Mouse (Mus musculus) kidney, postnatal 14 days (tissue): ENCODE measurements around the gene Rab7.

Source experiments
- DNase-seq: peaks from one replicate; pipeline ENCODE4 v3.0.0; 2022; ENCODE audit warnings: mixed read lengths

Rab7 gene

DNA sequence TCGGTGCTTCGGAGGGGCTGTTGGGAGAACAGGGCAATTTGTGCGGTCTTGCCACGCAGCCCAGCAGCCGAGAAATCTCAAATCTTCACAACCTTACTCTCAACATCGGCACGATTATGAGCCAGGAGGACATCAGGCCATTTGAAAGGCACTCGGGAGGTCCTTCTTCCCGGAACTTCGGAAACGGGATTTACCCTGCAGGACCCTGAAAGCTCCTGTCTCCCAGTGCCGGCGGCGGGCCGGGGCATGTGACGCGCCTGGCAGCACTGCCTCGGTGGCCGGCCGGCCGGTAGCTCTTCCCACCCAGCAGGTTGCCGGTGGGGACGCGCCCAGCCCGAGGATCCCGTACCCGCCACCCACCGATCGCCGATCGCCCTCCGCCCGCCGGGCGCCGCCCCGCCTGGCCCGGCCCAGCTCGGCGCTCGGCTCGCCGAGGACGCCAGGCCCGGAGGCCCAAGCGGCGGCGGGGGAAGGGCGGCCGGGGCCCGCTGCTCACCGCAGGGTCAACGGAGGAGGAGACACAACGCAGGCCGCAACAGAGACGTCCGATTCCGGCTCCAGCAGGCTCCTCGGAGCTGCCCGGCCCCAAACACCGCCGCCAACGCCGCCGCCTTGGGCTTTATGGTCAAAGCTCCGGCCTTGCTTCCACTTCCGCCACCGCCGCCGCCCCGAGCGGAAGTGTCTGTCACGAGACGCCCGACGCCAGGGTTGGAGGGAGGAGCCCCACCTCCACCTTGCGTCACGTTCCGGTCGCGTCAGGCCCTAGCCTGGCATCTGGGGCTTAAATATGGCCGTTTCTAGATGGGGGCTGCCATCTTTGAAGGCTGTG, at the start of gene Rab7:
Gene Rab7 (minus strand): TSS at position 694 of the 829 bp plus-strand sequence.
- DNase-seq = peak; percentile 97

DNA sequence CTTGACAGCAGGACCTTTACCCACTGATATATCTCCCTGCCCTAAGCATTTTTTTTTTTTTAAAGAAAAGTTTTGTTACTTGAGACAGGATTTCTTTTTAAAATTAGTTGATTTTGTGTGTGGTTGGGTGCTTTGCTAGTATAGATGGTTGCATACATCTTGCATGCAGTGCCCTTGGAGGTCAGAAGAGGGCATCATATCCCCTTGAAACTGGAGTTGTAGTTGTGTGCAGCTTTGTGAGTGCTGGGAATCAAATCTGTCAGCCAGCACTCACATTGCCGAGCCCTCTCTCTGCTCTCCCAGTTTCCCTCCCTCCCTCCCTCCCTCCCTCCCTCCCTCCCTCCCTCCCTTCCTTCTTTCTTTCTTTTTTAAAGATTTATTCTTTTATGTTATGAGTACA, 43.9 kb upstream of the Rab7 start:
- DNase-seq = no peak

DNA sequence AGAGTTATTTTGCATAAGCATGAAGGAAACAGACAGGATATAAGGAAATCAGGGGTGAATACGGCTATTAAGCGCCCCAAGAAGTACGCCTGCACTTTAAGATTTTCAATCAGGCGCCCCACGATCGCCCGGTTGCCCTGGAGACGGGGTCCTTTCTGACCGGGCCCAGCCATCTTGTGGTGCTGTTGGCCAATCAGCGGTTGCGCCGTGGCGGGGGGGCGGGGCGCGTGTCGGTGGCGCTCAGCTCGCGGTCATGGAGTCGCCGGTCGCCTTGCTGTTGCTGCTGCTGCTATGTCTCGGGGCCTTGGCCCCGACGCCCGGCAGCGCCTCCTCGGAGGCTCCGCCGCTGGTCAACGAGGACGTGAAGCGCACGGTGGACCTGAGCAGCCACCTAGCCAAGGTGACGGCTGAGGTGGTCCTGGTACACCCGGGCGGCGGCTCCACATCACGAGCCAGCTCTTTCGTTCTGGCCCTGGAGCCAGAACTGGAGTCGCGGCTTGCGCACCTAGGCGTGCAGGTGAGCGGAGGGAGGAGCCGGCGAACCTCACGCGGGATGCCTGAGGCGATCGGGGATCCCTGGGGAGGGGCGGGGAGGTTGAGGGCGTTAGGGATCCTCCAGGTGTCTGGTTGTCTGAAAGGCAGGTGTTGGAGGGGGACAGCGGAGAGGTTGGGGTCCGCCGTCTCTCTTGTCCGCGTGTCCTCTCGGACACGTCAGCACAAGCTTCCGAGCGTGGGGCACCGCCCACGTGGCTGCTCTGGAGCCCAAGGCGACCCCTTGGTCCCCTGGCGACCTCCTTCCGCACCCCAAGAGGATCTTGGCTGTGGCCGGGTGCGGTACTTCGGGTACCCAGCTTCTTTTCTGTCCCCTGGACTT, 39.4 kb upstream of the Rab7 start, which contains the start of gene Rpn1:
Gene Rpn1 (plus strand): TSS at position 205 of the 874 bp plus-strand sequence.
- peak; percentile 98 for DNase-seq

DNA sequence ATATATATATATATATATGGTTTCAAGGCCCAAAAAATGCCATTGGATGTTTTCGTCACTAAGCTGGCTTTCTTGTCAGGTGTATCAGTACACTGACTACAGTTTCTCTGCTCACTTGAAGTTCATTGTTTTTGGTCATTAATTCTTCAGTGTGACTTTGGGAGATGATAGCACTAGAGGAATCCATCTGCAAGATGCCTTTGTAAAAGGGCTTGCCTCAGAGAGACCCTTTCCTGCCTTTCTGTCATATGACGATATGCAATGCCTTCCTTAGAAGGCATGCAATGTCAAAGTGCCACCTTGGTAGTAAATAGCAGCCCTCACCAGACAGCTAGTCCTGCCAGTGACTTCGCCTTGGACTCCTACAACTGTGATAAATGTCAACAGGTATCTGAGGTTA, 38.6 kb upstream of the Rab7 start:
- no peak for DNase-seq

DNA sequence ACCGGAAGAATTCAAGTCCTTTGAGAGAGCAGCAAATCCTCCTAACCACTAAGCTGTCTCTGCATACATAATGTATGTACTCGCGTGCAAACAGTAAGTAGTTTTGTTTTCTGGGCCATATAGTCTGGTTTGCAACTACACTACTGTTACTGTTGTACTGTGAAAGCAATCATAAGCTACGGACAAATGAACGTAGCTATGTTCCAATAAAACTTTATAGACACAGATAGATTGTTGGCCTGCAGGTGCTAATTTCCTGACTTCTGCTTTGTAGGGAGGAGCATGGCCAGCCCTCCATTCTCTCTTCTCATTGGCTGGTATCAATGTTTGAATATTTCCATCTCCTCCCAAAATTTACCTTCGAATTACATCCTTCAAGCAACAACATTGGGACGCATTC, 38.0 kb upstream of the Rab7 start:
- DNase-seq = no peak

DNA sequence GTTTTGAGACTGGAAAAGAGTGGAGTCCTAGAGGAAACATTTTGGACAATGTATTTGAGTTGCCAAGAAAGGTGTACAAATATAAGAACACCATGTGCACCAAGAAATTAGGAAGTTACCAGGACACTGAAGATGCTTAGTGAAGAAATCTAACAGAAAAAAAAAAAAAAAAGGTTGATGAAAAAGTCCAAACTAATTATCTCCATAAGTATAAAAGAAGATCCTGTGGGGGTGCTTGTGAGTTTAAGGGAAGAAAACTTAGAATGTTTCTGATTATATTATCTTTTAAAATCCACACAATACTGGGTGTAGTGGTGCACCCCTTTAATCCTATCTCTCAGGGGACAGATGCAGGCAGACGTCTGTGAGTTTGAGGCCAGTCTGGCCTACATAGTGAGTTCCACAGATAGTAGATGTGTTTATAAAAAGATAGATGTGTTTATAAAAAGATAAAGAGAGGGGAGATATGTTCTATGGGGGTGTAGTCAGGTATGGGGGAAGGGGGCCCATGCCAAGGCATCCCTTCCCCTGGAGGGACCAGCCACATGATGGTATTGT, 31.0 kb upstream of the Rab7 start:
- DNase-seq = no peak

DNA sequence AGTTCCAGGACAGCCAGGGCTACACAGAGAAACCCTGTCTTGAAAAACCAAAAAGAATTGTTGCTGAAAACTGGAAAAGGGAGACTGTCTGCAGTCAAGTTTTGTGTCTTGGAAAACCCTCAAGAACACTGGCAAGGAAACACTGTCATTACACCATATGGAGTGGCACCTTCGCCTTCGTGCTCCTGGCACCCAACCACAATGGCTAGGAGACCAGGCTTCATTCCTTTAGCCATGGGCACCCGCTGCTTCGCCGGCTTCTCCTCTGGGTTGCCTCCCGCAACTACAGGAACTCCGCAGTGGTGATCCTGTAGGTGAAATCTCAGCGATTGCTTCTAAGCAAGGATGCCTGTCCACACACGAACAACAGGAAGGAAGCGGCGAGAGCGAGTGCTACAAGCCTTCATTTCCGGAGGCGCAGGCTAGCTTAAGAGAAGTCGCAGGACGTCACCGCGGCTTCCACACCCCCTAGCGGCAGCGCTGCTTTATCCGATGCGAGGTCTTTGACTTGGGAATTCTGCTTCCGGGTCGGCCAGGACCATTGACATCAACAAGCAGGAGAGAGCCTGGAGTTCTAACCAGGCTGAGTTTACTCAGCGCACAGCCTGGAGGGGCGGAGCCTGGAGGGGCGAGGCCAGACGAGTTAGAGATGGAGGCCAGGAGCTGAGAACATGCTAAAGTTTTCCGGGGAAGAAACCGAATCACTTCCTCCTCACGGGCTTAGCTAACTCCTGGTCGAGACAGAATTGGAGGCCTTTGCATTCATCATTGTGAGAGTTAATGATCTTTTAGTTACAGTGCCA, 29.9 kb upstream of the Rab7 start:
- peak; percentile 97 for DNase-seq

DNA sequence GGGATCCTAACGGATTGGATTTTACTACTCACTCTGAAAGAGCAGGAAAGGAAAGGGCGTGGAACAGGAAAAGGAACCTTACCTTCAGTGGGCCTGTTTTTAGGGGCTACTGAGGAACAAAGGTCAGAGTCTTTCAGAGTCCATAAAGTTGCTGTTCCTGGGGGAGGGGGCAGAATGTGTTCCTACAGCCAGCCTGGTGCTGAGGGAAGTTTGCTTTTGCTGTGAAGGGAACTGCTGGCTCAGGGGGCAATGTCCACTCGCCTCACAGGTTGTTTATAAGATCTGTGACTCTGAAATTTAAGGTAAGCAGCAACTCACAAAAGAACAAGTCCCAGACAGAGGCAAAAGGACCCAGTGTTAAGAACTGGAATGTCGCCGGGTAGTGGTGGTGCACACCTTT, 26.1 kb upstream of the Rab7 start:
- peak; percentile 83 for DNase-seq

DNA sequence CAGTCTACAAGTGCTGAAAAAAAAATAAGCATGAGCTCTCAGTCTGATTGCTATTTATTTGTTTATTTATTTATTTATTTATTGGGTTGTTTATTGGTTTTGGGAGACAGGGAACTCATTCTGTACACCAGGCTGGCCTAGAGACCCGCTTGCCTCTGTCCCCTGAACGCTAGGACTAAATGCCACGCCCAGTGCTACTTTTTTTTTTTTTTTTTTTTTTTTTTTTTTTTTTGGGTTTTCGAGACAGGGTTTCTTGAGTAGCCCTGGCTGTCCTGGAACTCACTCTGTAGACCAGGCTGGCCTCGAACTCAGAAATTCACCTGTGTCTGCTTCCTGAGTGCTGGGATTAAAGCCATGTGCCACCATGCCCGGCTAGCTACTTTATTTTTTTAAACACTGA, 25.4 kb upstream of the Rab7 start:
- DNase-seq = no peak

DNA sequence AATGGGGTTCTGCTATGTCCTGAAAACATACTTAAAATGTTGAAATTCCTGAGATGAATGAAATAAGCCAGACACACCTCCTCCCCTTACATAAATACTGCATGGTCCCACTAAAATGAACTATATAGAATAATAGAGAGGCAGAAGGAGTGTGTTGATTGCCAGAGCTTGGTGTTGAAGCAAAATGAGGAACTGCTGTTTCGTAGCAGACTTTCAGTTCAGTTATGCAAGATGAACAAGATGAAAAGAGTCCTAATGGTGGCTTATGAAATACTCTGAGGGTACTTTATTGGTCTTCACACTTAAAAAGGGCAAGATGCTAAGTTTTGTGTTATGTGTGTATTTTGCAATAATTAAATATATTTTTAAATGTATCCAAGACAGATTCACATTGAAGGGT, 23.7 kb upstream of the Rab7 start:
- DNase-seq = no peak

DNA sequence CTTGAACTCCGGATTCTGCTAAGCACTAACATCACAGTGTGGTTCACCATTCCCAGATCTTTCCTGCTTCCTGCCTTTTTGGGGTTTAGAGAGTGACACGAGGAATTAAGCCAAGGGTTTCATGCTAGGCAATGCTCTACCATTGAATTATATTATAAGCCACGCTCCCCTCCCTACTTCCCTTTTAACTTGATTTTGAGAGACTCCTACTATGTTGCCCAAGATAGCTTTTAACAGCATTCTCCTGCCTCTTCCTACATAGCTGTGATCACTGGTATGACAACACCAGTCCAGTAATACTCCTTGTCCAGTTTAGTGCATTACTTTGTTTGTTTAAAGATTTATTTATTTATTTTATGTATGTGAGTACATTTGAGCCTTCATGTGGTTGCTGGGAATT, 22.7 kb upstream of the Rab7 start:
- DNase-seq = no peak

DNA sequence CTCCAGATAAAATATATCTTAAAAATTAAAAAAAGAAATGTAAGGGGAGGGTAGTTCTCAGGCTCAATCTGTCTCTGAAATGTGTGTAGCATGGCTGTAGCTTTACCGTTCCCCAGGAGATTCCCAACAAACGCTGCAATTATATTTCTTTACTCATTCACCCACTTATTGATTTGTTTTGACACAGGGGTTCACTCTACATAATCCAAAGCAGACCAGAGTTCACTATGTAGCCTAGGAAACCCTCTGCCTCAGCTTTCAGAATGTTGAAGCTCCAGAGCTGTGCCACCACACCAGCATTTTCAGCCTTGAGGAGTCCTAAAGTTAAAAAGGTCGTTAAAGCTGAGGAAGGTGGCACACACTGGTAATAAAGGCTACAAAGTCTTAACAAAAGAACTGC, 20.9 kb upstream of the Rab7 start:
- no peak for DNase-seq

DNA sequence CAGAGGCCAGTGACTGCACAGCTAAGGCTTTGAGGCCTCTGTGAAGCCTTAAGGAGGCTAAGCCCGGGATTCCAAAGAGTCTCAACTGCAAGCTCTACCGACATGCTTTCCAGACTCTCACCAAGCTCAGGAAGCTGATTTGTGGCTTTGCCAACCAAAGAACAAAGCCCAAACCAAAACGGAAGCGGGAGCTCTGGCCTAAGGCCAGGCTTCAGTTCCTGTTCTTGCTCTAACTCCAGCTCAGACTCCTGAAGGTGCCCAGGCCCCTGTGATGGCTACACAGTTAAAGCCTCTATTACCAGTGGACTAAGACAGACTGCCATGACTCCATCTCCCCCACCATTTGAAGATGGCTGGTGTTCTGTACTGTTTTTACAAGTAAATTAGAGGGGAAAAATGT, 20.0 kb upstream of the Rab7 start:
- peak; percentile 80 for DNase-seq

DNA sequence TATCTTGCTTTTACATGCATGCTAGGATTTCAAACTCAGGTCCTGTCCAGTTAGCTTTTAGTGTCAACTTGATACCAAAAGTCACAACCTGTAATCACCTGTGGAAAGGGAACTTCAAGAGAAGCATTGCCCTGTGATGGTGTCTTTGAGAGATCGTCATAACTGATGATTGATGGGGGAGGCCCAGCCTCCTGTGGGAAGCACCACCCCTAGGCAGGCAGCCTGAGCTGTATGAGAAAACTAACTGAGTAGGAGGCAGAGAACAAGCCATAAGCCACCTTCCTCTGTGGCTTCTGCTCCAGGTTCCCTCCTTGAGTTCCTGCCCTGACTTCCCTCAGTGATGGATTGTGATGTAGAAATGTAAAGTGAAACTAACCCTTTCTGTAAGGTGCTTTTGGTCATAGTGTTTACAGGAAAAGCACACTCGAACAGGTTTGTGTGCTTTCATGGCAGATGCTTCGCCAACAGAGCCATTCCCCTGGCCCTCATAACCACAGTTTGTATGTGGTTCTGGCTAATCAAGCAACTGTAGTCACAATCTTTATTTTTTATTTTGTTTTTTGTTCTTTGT, 19.1 kb upstream of the Rab7 start:
- no peak for DNase-seq

DNA sequence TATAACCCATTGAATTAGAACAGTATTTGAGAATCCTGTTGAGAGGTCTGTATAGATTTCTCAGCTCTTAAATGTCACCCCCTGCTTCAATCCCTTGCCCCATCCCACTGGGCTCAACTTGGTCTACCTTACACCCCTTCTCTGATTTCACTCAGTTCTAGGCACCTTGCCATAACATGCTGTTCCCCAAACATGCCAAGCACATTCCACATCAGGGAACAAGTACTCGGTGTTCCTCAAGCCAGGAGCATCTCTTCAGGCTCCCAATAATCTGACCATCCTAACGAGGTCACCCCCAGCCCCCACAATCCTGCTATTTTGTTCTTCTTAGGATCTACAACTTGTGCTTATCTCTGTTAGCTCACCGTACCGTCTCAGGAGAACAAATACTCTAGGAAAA, 17.3 kb upstream of the Rab7 start:
- DNase-seq = no peak

DNA sequence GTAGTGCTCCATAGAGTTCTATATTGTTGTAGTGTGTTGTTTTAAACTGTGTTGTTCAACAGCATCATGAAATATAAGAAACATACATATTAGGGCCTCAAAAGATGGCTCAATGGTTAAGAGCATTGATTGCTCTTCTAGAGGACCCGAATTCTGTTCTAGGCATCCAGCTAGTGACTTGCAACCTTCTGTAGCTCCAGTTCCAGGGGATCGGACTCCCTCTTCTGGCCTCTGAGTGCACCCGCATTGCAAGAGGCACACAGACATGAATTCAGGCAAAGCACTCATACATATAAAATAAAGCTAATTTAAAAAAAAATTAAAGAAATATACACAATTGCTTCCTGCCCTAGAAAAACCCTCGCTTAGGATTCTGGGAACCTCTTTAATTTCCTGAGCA, 16.3 kb upstream of the Rab7 start:
- no peak for DNase-seq

DNA sequence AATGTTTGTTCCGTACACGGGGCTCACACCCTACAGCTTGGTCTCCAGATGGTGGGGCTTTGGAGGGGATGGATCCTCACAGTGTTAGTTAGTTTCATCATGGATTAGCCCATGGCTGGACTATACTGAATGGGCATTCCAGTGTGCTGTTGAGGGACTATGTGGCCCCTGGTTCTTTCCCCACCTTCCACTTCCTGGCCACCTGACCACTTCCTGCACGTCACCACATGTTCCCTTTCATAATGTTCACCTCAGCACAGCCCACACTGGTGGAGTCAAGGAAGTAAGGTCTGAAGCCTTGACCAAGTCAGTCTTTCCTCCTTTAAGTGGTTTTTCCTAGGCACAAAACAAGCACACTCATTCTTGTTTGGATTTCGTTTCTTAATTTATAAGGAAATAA, 15.5 kb upstream of the Rab7 start:
- no peak for DNase-seq

DNA sequence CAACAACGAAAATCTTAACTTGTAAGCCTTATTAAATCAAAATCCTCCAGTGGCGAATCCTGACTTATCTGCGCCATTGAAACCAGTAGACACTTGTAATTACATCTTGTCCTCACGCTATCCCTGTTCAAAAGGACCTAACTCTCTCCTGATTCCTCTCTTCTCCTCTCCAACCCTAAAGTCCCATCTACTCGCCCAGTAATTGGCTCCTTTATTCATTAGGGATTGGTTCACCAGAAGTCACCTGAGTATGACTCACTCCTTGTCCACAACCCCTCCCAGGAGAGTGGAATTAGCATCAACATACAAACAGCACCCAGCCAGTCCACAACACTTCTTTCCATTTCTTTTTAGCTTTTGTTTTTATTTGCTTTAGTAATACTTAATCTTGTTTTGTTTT, 14.8 kb upstream of the Rab7 start:
- no peak for DNase-seq

DNA sequence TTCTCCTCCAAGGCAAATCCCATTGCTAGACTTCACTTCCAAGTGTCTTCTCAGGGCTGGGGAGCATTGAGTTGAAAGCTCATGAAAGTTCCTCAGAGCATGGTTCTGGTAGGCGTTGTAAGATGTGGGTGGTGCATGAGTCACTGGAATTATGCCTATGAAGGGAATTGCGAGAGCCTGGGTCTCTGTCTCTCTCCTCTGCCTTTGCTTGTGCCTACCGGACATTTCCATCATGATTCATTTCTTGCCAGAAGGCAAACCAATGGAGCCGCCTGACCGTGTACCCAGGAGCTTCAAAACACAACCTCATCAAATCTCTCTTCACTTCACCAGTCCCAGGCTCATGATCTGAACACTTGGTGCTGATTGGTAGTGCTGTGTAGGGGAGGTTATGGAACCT, 11.8 kb upstream of the Rab7 start:
- DNase-seq = no peak

DNA sequence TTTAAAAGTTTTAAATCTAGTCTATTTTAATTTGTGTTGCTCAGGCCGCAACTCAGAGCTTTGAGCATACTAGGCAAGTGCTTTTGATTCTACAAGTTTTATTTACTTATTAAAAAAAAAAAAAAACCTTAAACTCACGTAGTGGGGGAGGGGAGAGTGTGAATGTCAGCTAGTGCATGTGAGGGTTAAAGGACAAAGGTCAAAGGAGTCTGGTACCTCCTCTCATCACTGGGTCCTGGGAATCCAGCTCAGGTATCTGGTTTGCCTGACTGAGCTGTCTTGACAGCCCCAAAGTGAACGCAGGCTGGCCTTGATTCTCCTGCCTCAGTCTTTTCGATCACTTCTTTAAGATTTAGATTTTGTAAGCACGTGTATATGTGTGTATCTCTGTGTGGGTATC, 10.6 kb upstream of the Rab7 start:
- DNase-seq = no peak

DNA sequence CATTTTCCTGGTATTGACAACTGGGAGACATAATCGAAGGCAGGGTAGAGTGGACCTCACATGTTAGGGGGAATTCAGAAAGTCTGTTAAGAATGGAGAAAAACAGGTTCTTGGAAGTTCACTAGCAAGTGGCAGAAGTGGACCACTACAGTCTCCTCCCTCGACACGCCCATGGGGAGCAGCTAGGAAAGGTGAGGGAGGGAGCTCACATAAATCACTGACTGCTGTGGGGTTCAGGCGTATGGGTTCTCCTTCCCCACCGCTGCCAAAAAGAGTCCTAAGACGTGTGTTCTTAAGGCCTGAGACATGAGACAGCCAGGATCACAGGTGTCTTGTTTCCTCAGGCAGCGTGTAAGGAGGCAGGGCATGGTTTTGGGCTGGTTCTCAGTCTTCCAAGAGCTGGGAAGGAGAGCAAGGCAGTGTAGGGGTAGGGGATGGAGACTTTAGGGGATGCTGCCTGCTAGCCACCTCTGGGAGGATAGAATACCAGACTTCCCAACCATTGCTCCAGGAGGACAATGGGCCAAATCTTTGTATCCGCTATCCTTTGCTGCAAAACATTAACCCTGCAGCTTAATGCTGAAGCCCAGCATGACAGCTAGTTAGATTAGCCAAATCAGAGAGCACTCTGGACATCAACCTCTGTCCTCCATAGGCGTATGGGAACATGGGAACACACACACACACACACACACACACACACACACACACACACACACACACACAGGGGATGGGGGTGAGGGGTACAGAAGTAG, 9.2 kb upstream of the Rab7 start:
- no peak for DNase-seq
